Mouse (Mus musculus) brown adipose tissue, adult 24 weeks (tissue): ENCODE measurements around the gene Mtmr3. TPM values are rescaled to one million over a fixed set of nuclear protein-coding genes. Genes with fewer than 3 reads are reported as not detected.
"Not testable (repeated sequence)": the region's sequence is repeated elsewhere in the genome, so short reads cannot be mapped to it uniquely, and the experiment has no call there.

Experiments used
- H3K27ac ChIP-seq: fragments of 200-500 bp; replicated peaks from 2 replicates; pipeline ENCODE4 v1.5.1; 2012; ENCODE audit warnings: low read depth, mild to moderate bottlenecking, low read length
- H3K4me1 ChIP-seq: fragments of 200-500 bp; 2 replicates; pipeline ENCODE4 v1.6.1; 2012; ENCODE audit warnings: low read length, mixed read lengths; ENCODE audit not compliant: control insufficient read depth, insufficient read depth, insufficient read length
- H3K4me3 ChIP-seq: fragments of 200-500 bp; 2 replicates; pipeline ENCODE4 v1.5.1; 2012; ENCODE audit warnings: low read depth, mild to moderate bottlenecking, low read length, moderate library complexity; ENCODE audit not compliant: insufficient read depth
- polyA plus RNA-seq: library from polyadenylated mRNA; stranded (reverse); fragments of >200 nt; gene quantifications from 2 replicates; pipeline ENCODE4 v1.2.4, GENCODE M21; 2012; ENCODE audit not compliant: missing spikeins, insufficient read depth, insufficient read length

Mtmr3 gene
- polyA plus RNA-seq, 1 experiment, result 13.3 TPM

DNA sequence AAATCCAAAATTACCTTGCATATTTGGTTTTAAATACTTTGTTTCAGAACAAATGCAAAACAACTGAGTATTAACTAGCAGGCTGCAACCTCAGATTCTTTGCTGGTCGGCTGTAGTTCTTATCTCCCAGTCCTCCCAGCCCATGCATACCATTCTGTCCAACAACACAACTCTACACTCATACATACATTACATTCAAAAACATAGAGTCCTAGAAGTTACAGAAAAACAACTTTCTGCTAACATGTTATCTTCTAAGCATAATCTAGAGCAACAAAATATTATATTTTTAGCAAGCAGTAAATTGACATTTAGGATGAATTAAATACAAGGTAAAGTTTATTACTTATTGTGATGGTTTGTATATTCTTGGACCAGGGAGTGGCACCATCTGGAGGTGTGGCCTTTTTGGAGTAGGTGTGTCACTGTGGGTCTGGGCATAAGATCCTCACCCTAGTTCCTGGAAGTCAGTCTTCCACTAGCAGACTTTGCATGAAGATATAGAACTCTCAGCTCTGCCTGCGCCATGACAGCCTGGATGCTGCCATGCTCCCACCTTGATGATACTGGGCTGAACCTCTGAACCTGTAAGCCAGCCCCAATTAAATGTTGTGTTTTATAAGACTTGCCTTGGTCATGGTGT lies 18.5 kb downstream of the Mtmr3 start:
- H3K4me3 ChIP-seq, H3K27ac ChIP-seq: not testable (repeated sequence)
- H3K4me1 ChIP-seq, result peaks cover 10% of the 10 kb centered on the region; the same call in 1 of the 2 replicates

DNA sequence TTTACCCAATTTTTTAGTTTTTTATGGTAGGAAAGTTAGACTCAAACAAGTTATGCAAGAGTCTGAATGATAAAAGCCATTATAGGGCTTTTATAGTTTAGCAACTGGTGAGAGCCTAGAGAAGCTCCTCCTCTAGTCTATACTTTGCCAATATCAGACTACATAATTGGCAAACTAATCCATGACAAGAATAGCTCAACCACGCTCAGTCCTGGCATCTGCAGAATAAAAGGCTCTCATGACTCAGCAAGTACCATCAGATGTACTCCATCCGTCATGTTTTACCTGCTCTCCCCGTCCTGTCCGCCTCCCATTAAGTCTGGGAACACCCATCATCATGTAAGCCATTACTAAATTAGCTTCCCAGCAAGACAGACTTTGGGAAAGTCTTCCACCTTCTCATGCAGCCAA lies 23.2 kb downstream of the Mtmr3 start:
- peaks cover 10% of the 10 kb centered on the region for H3K4me1 ChIP-seq
- no peak overlapping the region for H3K4me3 ChIP-seq

GRCm38 (mm10) chr11:4566333-4566732 lies 28.3 kb downstream of the Mtmr3 start:
- Histone ChIP-seq H3K4me3 (no peak overlapping the region), H3K27ac (no peak overlapping the region), H3K4me1 (peaks cover 2% of the 10 kb centered on the region)

More for the DNA sequence above, 23.2 kb downstream of the Mtmr3 start:
- no peak overlapping the region for H3K27ac ChIP-seq

DNA sequence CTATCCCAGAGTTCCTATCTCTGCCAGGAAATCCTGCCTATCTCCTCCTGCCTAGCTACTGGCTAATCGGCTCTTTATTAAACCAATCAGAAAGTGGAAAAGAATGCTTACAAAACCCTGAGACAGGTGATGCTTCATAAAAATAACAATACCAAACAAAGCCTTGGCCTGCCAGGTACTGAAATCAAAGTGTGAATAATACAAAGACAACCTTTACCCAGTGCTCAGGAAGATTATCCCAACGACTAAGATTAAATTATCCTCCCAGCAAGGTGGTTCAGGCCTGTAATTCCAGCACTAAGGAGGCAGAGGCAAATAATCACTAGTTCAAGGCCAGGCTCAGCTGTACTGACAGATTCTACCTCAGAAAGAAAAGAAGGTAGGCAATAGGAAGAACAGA lies 29.1 kb downstream of the Mtmr3 start:
- no peak overlapping the region for H3K27ac ChIP-seq
- H3K4me1 ChIP-seq, result peaks cover 2% of the 10 kb centered on the region; the same call in 1 of the 2 replicates
- H3K4me3 ChIP-seq, result no peak overlapping the region

- H3K27ac ChIP-seq, result no peak overlapping the region
- H3K4me1 ChIP-seq, result peaks cover 11% of the 10 kb centered on the region
- no peak overlapping the region for H3K4me3 ChIP-seq
Observed at GRCm38 (mm10) chr11:4553274-4554063, 41.2 kb downstream of the Mtmr3 start.

DNA sequence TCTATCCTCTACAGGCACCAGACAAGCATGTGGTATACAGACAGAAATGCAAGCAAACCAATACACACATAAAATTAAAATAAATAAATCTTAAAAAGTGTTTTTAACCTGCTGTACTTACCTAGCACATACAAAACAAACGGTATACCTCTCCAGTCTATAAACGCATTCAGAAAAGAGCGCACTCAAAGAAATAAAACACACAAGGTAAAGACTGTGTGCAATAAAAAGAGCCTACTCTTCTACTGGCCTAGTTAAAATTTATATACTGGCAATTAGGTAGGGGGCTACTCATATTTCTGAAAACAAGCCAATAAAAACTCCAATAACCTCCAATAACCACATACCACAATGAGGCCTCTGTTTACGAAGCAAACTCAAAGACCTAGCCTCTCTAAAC lies 47.1 kb downstream of the Mtmr3 start:
- Histone ChIP-seq H3K27ac (no peak overlapping the region), H3K4me3 (no peak overlapping the region), H3K4me1 (peaks cover 8% of the 10 kb centered on the region)

GRCm38 (mm10) chr11:4545976-4546375 lies 48.7 kb downstream of the Mtmr3 start:
- H3K27ac ChIP-seq, result no peak overlapping the region
- H3K4me1 ChIP-seq, result peaks cover 8% of the 10 kb centered on the region
- H3K4me3 ChIP-seq, result no peak overlapping the region

- no peak overlapping the region for H3K27ac ChIP-seq
- H3K4me1 ChIP-seq, result peaks cover 8% of the 10 kb centered on the region
- no peak overlapping the region for H3K4me3 ChIP-seq
Observed at GRCm38 (mm10) chr11:4545401-4545800, 49.3 kb downstream of the Mtmr3 start.

- H3K27ac ChIP-seq, H3K4me3 ChIP-seq: not testable (repeated sequence)
- peaks cover 11% of the 10 kb centered on the region for H3K4me1 ChIP-seq
Observed at GRCm38 (mm10) chr11:4544627-4544921, 50.1 kb downstream of the Mtmr3 start.

GRCm38 (mm10) chr11:4543746-4544626 lies 50.7 kb downstream of the Mtmr3 start:
- Histone ChIP-seq H3K4me3 (no peak overlapping the region), H3K27ac (no peak overlapping the region), H3K4me1 (peaks cover 9% of the 10 kb centered on the region)

DNA sequence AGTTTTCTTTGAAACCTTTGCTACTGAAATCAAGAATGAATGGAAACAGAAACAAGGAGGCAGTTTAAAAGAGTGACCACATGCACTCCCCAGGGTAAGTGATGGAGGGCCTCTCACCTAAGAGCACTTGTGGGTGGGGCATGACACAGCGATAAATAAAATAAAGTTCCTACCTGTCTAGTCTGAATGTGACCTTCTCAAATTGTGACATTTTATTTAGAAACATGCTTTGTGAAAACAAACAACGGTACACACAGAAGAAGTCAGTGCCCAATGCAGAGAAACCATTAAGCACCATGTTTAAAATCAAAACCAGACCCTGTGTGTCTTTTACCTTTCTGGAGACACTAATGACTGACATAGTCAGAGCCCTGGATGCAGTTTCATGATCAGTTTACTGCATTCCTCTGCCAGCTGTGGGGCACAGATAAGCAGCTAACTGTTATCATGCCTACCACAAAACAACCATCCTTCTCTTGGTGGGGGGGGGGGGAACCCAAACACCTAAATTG lies 51.6 kb downstream of the Mtmr3 start:
- H3K27ac ChIP-seq, result no peak overlapping the region
- no peak overlapping the region for H3K4me3 ChIP-seq
- peaks cover 9% of the 10 kb centered on the region for H3K4me1 ChIP-seq

- H3K4me1 ChIP-seq, result peaks cover 8% of the 10 kb centered on the region
- H3K27ac ChIP-seq, result no peak overlapping the region; the same call in 1 of the 2 replicates
- no peak overlapping the region for H3K4me3 ChIP-seq
Observed at GRCm38 (mm10) chr11:4536645-4537044, 58.0 kb downstream of the Mtmr3 start.

GRCm38 (mm10) chr11:4527132-4527531 lies 67.5 kb downstream of the Mtmr3 start:
- no peak overlapping the region for H3K4me3 ChIP-seq
- peaks cover 2% of the 10 kb centered on the region; the same call in 1 of the 2 replicates for H3K4me1 ChIP-seq
- no peak overlapping the region for H3K27ac ChIP-seq

DNA sequence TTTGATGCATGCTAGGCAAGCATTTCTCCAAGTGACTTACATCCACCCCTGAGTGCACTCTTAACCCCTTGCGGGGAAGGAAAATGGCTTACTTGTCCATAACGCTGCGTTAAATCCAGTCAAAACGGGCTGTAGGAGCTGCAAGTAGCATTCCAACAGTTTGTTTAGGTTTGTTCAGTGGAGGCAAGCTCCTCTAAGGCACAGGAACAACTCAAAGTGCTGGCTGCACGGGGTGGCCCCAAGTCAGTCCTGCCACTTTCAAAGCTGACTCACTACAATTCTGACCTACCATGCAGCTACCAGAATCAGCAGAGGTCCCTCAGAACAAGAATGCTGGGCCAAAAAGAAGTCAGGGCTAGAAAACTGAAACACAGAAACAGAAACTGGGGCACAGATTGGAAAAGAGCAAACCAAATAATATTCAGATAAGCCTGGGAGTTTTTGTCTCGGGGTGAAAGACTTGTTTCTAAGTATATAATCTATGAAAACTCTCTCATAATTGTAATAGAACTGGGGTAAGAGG lies 72.5 kb downstream of the Mtmr3 start:
- Histone ChIP-seq H3K4me1 (peaks cover 5% of the 10 kb centered on the region; the same call in 1 of the 2 replicates), H3K27ac (no peak overlapping the region)

GRCm38 (mm10) chr11:4518981-4519380 lies 75.7 kb downstream of the Mtmr3 start:
- peaks cover 5% of the 10 kb centered on the region; the same call in 1 of the 2 replicates for H3K4me1 ChIP-seq
- no peak overlapping the region for H3K4me3 ChIP-seq
- H3K27ac ChIP-seq, result no peak overlapping the region

More for the DNA sequence above, 72.5 kb downstream of the Mtmr3 start:
- H3K4me3 ChIP-seq, result no peak overlapping the region
